Mouse (Mus musculus): ENCODE results near the gene Gm11034. TPM values are rescaled to one million over a fixed set of nuclear protein-coding genes. Genes with fewer than 3 reads are reported as not detected.
A peak's percentile ranks its signal among the peaks of the same experiment; 100 is the strongest.

The Gm11034 gene
- not detected for total RNA-seq (2021)
- long read RNA-seq, experiment 1: 0 reads
- long read RNA-seq, experiment 2: 0 reads

DNA sequence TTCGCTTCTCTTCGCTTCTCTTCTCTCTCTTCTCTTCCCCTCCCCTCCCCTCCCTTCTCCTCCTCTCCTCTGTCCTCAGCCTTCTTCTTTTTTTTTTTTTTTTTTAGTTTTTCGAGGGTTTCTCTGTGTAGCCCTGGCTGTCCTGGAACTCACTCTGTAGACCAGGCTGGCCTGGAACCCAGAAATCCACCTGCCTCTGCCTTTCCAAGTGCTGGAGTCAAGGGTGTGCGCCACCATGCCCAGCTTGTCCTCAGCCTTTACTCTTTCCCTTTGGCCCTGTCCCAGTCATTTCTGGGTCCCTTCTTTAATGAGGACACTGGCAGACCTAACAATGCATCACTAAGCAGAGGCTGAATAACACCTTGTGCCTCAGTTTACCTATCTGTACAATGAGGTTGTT, at the start of gene Gm11034:
Gm11034 (minus strand) TSS at position 101 of the 400 bp plus-strand sequence.
- DNase-seq: no peak
- intact Hi-C loops (cut with DNase I): no loop called here

DNA sequence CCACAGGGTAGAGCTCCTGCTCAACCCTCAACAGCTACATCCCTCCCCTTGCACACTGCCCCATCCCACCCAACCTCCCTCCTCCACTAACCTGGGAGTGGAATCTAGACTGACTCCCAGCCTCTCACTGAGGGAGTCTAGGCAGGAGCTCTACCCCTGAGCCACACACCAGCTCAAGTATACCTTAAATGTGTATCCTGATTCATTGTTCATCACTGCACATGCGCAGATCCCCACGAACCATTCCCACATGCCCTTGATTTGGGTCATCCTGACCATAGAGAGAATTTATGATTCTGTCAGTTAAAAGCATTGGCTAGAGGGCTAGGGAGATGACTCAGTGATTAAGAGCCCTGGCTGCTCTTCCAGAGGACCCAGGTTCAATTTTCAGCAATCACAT, 49.3 kb upstream of the Gm11034 start:
- intact Hi-C loops (cut with DNase I): loop anchor here (1.0 kb wide), 1 partner anchor 103 kb away; no protein-coding TSS in a partner anchor
- no peak for DNase-seq

DNA sequence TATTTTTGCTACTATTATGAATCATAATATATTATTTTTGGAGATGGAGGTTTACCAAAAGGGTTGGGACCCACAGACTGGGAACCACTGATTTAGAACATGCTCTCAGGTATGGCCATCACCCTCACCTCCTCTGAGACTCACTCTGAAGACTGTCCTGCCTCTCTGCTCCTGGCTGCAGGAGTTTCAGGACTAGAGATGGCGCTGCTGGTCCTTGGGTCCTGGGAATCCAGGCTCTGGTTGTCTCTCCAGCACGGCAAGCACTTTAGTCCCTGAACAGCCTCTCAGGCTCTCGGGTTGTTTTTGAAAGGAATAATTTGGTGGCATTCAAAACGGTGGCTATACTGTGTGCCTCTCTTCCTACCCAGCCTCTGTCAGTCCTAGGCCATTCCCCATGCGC, 48.4 kb upstream of the Gm11034 start:
- DNase-seq: peak; percentile 52
- intact Hi-C loops (cut with DNase I): loop anchor here (1.0 kb wide), 1 partner anchor 103 kb away; no protein-coding TSS in a partner anchor

DNA sequence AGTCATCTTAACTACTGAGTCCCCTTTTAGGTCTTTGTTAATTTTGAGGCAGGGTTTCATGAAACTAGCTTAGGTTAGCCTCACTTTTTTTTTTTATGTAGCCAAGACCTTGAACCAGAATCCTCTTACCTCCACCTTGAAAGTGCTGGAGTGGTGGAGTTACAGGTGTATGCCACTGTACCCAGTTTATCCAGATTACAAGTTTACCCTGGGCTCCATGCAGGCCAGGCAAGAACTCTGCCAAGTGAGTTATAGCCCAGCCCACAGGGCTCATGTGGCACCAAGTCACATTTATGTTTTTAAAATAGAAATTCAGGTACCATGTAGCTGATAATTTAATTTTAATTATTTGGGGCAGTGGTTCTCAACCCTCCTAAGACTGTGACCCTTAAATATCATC, 48.0 kb upstream of the Gm11034 start:
- intact Hi-C loops (cut with DNase I): no loop called here
- no peak for DNase-seq

DNA sequence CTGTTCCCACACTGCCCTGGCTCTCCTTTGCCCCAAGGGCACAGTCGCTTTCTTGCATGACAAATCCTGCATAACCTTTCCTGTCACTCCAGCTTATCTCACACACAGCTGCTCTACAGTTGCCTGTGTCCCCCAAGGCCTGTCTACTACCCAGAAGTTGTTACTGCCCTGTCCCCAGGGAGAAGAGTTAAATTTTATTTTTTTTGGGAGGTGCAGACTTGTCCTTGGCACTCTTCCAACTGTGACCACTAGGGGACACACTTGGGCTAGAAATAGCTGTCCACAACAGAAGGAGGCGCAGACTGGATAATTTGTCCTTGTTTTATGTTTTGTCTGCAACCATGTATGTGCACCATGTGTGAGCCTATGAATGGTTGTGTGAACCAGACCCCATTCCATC, 47.6 kb upstream of the Gm11034 start:
- DNase-seq: peak; percentile 57 to 79
- intact Hi-C loops (cut with DNase I): no loop called here

DNA sequence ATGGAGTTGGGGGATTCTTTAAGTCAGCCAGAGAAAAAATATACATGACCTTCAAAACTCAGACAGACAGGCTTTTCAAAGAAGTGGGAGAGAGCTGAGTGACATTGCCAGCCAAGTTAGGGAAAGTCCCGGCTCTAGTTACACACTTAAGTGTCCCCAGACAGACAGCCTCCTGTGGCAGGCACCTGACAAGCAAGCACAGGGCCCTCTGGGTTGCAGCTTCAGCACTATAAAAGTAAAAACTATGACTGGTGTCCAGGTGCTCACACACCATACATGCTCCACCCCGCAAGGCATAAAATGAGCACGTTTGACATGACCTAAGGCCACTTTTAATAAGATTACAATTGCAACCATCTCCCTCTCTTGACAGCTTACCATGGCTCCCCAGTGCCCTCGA, 47.1 kb upstream of the Gm11034 start:
- DNase-seq: no peak
- intact Hi-C loops (cut with DNase I): no loop called here

DNA sequence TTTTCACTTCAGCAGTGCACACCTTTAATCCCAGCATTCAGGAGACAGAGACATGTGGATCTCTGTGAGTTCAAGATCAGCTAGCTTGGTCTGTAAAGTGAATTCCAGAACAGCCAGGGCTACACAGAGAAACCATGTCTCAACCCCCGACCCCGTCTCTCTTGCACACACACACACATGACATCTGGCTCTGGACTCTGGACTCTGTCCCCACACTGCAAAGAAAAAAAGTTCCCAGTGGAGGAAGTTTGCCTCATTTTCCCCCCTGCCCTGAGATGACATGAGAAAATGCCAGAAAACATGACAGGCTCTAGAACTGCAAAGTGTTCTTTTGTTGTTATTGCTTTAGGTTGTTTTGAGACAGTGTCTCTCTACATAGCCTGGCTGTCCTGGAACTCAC, 46.4 kb upstream of the Gm11034 start:
- DNase-seq: no peak
- intact Hi-C loops (cut with DNase I): loop anchor here (2.0 kb wide), 1 partner anchor 83 kb away; no protein-coding TSS in a partner anchor

DNA sequence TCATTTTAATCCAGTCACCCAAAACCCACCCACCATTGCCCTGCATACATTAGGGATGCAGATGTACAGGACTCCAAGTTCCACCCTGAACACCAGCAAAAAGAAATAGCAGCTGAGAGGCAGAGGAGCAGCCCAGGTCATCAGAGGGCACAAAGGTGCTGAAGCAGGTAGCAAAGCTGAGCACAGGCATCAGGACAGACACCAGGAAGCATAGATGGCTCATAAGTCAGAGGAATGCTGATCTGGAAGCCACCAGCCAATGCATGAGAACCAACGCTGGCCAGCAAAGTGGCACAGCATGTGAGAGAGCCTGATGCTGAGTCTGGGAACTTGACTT, 44.4 kb upstream of the Gm11034 start:
- intact Hi-C loops (cut with DNase I): loop anchor here (2.0 kb wide), 1 partner anchor 81 kb away; no protein-coding TSS in a partner anchor
- DNase-seq: no peak

DNA sequence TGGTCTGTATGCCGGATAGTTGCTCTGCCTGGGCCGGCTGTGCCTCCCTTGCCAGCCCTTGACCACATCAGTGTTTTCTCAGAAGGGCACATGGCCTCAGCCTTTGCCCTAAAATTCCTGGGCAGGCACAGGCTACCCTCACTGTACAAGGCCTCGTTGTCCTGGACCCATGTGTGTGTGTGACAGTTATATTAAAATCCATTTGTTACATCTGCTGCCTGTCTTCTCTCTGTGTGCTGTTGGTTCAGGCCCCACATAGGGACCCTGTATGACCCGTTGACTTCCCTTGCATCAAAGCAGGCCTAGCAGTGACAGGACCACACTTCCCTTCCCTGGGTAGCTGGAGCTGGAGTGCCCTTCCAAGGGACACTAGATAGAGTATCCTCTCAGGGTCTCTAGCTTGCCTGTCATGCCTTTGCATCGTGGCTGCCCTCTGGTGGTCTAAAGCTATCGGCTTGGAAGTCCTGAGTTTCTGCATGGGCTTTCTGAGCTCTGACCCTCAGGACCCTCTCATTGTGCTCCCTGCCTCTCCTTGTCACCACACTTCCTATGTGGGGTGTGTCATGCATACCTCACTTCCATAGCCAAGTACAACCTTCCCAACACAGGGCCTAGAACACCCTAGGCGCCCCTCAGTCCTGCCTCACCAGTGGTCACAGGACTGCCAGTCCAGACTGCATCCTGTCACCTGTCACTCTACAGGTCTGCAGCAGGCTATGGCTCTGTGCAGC, 43.9 kb upstream of the Gm11034 start:
- peak; percentile 48 to 67 for DNase-seq
- intact Hi-C loops (cut with DNase I): no loop called here

DNA sequence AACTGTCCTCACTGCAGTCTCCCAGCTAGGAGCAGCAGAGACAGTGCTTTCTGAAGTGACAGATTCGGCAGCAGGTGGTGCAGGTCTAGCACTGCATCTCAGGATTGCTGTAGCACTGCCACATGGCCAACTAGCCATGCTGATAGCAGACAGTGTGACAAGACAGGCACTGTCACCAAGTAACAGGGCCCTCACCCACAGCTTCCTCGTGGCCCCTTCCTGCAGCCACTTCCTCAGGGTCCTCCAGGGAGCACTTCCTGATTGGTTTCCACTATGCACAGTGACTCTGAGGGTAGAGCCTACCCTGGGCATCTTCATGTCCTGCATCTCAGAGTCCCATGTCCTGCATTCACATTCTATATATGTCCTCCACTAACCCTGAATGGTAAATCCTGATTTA, 31.2 kb upstream of the Gm11034 start:
- DNase-seq: no peak
- intact Hi-C loops (cut with DNase I): loop anchor here (5.0 kb wide), 1 partner anchor 67 kb away; no protein-coding TSS in a partner anchor

DNA sequence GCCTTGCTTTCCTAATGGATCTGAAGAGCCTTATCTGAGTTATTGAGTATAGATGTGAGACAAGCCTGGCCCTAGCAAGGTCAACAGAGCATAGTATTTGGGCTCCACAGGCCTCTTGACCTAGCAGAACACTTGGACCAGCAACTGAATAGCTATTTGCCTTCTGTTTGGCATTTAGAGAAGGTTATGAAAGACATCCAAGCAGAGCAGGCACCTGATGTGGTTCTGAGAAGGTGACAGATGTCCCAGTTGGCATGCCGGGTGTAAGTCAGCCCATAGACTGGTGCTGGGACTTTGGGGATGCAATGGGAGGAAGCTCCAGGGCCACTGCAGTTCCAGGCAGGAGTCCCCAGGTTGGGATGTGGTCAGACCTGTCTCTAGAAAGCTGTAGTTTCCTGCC, 28.8 kb upstream of the Gm11034 start:
- DNase-seq: no peak
- intact Hi-C loops (cut with DNase I): loop anchor here (5.0 kb wide), 1 partner anchor 65 kb away; no protein-coding TSS in a partner anchor

DNA sequence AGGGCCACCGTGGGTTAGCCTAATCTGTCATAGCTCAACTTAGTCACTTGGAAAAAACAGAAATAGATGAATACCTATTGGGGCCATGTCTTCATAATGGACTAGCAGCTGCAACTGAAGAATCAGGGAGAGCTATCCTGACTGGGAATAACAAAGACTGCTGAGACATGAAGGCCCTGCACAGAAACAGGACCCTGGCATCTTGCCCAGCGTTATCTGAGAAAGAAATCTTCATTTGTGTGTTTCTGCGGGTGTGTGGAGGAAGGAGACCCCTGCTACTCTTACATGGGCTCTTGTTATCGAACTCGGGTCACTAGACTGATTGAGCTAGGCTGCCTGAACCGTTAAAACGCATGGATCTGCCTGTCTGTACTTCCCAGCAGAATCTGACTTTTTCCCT, 27.5 kb upstream of the Gm11034 start:
- DNase-seq: no peak
- intact Hi-C loops (cut with DNase I): loop anchor here (5.0 kb wide), 1 partner anchor 64 kb away; no protein-coding TSS in a partner anchor

DNA sequence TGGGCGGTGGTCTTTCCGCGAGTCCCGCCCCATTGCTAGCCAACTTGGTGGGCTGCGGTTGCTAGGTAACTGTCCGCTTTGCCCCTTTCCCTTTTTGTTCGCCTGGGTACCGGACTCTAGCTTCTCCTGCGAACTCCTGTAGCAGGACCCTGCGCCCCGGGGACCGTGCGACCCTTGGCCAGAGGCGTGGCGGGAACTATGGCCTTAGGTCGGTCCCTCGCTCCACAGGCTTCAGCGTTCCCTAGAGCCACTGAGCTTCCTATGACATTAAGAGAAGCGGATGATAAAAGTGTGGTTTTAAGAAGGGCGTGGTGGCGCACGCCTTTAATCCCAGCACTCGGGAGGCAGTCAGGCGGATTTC, 26.9 kb upstream of the Gm11034 start:
- DNase-seq: no peak
- intact Hi-C loops (cut with DNase I): loop anchor here (5.0 kb wide), 1 partner anchor 63 kb away; no protein-coding TSS in a partner anchor

DNA sequence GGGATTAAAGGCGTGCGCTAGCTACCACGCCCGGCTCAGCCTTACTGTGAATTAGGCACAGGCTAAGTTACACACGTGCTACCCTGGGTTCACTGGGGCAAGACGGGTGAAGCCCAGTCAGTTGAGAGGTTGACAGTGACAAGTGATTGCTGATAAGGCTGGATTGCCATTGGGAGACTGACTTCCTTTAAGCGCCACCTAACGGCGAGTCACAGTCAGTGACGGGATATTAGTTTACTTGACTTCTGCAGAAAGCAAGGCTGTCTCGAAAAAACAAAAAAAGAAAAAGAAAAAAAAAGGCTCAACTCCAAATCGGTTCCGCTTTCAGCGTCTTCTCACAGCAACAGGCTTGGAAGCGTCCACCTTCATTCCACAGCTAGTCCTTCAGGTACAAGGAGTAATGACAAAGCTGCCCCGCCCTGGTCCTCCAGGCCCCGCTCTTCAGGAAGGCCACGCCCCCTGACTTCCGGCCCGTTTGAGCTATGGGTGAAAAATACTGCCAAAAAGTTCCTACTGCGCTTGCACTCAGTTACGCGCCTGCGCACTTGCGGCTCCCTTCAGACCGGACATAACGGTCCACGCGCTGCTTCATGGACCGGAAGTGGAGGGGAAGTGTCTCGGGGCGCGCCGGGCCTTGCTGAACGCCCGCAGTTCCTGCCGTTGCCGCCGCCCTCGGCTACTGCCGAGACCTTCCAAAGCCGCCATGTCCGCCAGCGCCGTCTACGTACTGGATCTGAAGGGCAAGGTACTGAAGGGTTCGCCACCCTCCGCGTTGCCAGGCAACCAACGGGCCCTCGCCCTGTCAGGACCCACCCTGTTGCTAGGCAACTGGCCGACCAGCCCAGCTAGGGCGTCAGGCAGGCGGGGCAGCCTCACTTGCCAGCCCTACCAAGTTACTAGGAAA, 26.3 kb upstream of the Gm11034 start, which contains the start of gene Ap1m1:
Ap1m1 (plus strand) TSS at position 520 of the 904 bp plus-strand sequence.
- intact Hi-C loops (cut with DNase I): loop anchor here (5.0 kb wide), 1 partner anchor 62 kb away; no protein-coding TSS in a partner anchor
- peak; percentile 97 to 98 for DNase-seq

DNA sequence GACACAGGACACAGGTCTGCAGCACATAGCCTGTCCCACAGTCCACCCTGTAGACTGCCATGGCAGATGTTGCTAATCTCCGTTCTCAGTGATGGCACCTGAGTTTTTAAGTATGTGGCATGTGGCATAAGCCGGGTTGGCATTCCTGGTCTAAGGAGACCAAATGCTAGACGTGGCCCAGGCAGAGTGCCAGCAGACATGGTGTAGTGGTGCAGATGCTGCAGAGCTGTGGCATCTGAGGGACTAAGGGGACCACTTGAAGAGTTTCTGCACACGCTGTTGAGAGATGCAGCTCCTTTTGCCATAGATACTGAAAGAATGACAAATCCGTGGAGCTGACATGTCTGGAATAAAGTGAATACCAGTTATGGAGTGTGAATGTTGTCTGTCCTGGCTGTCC, 9.2 kb upstream of the Gm11034 start:
- DNase-seq: no peak
- intact Hi-C loops (cut with DNase I): loop anchor here (5.0 kb wide), 1 partner anchor 45 kb away; no protein-coding TSS in a partner anchor

DNA sequence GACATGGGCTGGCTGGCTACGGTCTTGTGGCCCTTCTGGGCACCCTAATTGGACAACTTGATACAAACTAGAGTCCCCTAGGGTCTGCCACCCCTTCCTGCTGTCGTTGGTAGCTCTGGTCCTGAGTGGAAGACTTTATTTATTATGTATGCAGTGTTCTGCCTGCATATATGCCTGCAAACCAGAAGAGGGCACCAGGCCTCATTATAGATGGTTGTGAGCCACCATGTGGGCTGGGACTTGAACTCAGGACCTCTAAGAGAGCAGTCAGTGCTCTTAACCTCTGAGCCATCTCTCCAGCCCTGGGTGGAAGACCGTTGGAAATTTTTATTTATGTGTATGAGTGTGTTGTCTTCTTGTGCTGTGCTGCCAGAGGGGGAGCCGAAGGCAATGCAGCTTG, 7.3 kb upstream of the Gm11034 start:
- intact Hi-C loops (cut with DNase I): loop anchor here (5.0 kb wide), 1 partner anchor 43 kb away; no protein-coding TSS in a partner anchor
- no peak for DNase-seq

DNA sequence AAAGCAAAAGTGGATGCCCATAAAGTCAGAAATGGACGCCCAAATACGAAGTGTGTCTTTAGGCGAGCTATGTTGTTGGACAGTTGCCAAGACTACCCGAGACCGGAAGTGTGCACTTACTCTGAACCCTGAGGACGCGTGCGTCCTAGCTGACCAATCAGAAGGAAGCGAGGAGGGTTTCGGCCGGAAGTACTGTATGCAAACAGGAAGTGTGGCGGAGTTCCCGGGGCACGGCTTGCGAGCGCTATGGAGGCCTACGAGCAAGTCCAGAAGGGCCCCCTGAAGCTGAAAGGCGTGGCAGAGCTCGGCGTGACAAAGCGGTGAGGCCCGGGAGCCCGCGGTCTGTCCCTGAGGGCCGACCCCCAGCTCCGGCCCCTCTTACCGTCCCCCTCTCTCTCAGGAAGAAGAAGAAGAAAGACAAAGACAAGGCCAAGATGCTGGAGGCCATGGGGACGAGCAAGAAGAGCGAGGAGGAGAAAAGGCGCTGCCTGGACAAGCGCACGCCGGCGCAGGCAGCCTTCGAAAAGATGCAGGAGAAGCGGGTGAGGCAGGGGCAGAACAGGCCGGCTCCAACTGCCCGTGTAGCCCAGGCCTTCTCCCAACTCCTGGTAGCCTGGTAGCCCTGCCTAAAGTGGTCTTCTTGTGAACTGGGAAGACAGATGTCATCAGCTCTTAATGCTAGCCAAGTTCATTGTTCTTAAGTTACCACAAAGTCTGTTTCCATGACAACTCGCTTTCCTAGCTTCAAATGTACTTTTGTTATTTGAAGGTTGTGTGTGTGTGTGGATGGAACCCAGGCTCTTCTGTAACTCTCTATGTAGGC, 6.3 kb upstream of the Gm11034 start, which contains the start of gene Fam32a:
Fam32a (plus strand) TSS at position 190 of the 823 bp plus-strand sequence.
- intact Hi-C loops (cut with DNase I): loop anchor here (5.0 kb wide), 1 partner anchor 42 kb away; no protein-coding TSS in a partner anchor
- peak; percentile 84 to 90 for DNase-seq

DNA sequence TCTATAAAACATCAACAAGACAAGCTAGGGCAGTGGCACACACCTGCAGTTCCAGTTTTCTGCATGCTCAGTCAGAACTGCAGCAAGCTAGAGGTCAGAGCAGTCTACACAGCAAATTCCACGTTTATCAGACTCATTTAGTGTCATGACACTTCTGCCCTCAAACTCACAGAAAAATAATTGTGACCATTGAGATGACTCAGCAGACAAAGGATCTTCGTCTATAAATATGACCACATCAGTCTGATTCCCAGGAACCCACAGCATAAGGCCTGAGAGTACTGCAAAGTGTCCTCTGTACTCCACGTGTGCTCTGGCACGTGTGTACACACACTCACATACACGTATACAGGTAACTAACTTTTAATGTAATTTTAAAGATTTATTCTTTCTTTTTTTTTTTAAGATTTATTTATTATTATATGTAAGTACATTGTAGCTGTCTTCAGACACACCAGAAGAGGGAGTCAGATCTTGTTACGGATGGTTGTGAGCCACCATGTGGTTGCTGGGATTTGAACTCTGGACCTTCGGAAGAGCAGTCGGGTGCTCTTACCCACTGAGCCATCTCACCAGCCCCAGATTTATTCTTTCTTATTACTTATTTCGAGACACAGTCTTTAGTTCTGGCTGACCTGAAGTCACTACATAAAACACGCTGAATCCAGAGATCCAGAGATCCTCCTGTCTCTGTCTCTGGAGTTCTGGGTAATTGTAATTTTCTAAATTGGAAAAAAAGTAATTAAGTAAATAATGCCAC, 5.5 kb upstream of the Gm11034 start:
- intact Hi-C loops (cut with DNase I): no loop called here

DNA sequence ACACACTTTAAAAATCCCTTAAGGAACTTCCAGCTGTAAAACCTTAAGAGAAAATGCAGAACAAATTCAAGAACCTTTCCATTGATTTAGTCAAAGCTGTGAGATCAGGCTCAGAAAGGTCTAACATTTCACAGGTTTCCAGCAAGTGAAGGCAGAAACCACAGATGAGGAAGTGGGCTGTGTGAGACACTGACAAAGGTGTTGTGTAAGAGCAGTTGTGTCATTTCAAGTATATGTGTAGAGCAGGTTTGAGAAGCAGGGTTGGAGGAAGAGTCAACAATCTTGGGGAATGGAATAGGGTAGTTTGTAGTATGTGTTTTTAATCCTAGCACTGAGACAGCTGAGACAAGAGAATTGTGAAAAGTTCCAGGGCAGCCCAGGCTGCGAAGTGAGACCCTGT, 2.4 kb upstream of the Gm11034 start:
- intact Hi-C loops (cut with DNase I): no loop called here

More for the DNA sequence above, 5.5 kb upstream of the Gm11034 start:
- no peak for DNase-seq

More for the DNA sequence above, 2.4 kb upstream of the Gm11034 start:
- no peak for DNase-seq

Measured in heart, postnatal 14 days (tissue).